Mouse (Mus musculus) C2C12 (cell line): ENCODE data around the gene Gja6.

ENCODE experiments used
- CEBPB ChIP-seq: IDR thresholded peaks from one replicate; pipeline ENCODE4 v1.6.1; 2011; ENCODE audit warnings: low read depth, mild to moderate bottlenecking, control low read depth, moderate library complexity
- CTCF ChIP-seq: IDR thresholded peaks from one replicate; pipeline ENCODE4 v1.5.1; 2011; ENCODE audit not compliant: control insufficient read depth, insufficient read depth, insufficient read length
- MAX ChIP-seq: IDR thresholded peaks from one replicate; pipeline ENCODE4 v1.6.1; 2011; ENCODE audit warnings: mild to moderate bottlenecking, control low read depth
- MYOG ChIP-seq: IDR thresholded peaks from one replicate; pipeline ENCODE4 v1.6.1; 2011; ENCODE audit not compliant: control insufficient read depth, insufficient read length; ENCODE audit errors: extremely low read depth
- USF1 ChIP-seq: IDR thresholded peaks from one replicate; pipeline ENCODE4 v1.6.1; 2011; ENCODE audit warnings: low read depth, mild to moderate bottlenecking, control low read depth, moderate library complexity

DNA sequence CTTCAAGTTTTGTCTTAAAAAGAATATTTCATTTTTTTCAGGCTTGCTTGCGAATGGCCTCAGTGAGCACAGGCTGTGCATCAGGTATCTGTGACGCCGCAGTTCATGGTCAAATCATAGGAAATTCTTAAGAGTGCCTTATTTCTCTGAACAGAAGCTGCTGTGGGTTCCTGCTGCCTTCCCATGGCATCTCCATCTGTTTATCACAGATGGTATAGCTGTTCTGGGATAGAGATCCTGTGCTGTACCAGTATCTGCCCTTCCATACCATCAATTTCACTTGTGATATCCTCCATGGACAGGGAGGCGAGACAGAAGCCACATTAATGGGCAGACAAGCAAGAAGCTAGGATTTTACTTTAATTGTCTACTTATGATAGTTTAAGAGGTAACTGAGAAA lies 40.3 kb downstream of the Gja6 start:
- no peak for TF ChIP-seq CEBPB
- no peak for TF ChIP-seq USF1
- no peak for TF ChIP-seq MAX
- no peak for TF ChIP-seq CTCF
- TF ChIP-seq MYOG: no peak
